Mouse (Mus musculus) layer of hippocampus, postnatal 36 days (tissue): ENCODE results near the gene Dkk2. TPM values are rescaled to one million over a fixed set of nuclear protein-coding genes. Genes with fewer than 3 reads are reported as not detected.
"Not testable (repeated sequence)": the region's sequence is repeated elsewhere in the genome, so short reads cannot be mapped to it uniquely, and the experiment has no call there.

Source experiments
- DNase-seq, 2 experiments: peaks; one replicate each; pipeline ENCODE4 v3.0.0; 2022
- total RNA-seq, 2 experiments: library from RNA; stranded (reverse); gene quantifications; 2 replicates each; pipeline ENCODE4 v1.2.3; 2021

Gene Dkk2
- under 1 TPM; 0.27 to 0.38 TPM for total RNA-seq

GRCm38 (mm10) chr3:132085112-132085822 is at the start of gene Dkk2:
Gene Dkk2 (plus strand): TSS chr3:132085292.
- peak in 1 of 2 experiments; percentile 3 for DNase-seq

GRCm38 (mm10) chr3:132036704-132037103 is 48.4 kb upstream of the Dkk2 start:
- no peak for DNase-seq

GRCm38 (mm10) chr3:132037670-132038069 is 47.4 kb upstream of the Dkk2 start:
- no peak for DNase-seq

- DNase-seq, result no peak
Observed at GRCm38 (mm10) chr3:132040066-132040465, 45.0 kb upstream of the Dkk2 start.

- no peak for DNase-seq
Observed at GRCm38 (mm10) chr3:132050884-132051457, 34.1 kb upstream of the Dkk2 start.

GRCm38 (mm10) chr3:132062816-132063215 is 22.3 kb upstream of the Dkk2 start:
- not testable (repeated sequence) for DNase-seq

GRCm38 (mm10) chr3:132063374-132063773 is 21.7 kb upstream of the Dkk2 start:
- DNase-seq, result no peak

- no peak for DNase-seq
Observed at GRCm38 (mm10) chr3:132063966-132064365, 21.1 kb upstream of the Dkk2 start.

GRCm38 (mm10) chr3:132064920-132065319 is 20.2 kb upstream of the Dkk2 start:
- DNase-seq, result no peak

- no peak for DNase-seq
Observed at GRCm38 (mm10) chr3:132070949-132071348, 14.1 kb upstream of the Dkk2 start.

- peak; percentile 51 to 63 for DNase-seq
Observed at GRCm38 (mm10) chr3:132084018-132084417, 1.1 kb upstream of the Dkk2 start.

- DNase-seq, result no peak
Observed at GRCm38 (mm10) chr3:132084680-132085079, 412 bp upstream of the Dkk2 start.

- DNase-seq, result peak in 1 of 2 experiments; percentile 5
Observed at GRCm38 (mm10) chr3:132085823-132086350, 795 bp downstream of the Dkk2 start.

- DNase-seq, result no peak
Observed at GRCm38 (mm10) chr3:132086461-132086860, 1.4 kb downstream of the Dkk2 start.

GRCm38 (mm10) chr3:132087011-132087486 is 2.0 kb downstream of the Dkk2 start:
- peak; percentile 26 for DNase-seq

- DNase-seq, result no peak
Observed at GRCm38 (mm10) chr3:132092983-132093382, 7.9 kb downstream of the Dkk2 start.

- DNase-seq, result no peak
Observed at GRCm38 (mm10) chr3:132096296-132096695, 11.2 kb downstream of the Dkk2 start.

GRCm38 (mm10) chr3:132100746-132101145 is 15.7 kb downstream of the Dkk2 start:
- DNase-seq, result no peak

- DNase-seq, result peak; percentile 16 to 24
Observed at GRCm38 (mm10) chr3:132103020-132103419, 17.9 kb downstream of the Dkk2 start.

- peak in 1 of 2 experiments; percentile 2 for DNase-seq
Observed at GRCm38 (mm10) chr3:132103454-132103853, 18.4 kb downstream of the Dkk2 start.

GRCm38 (mm10) chr3:132115772-132116511 is 30.9 kb downstream of the Dkk2 start:
- no peak for DNase-seq

GRCm38 (mm10) chr3:132121344-132121743 is 36.3 kb downstream of the Dkk2 start:
- DNase-seq, result no peak

- no peak for DNase-seq
Observed at GRCm38 (mm10) chr3:132122581-132122980, 37.5 kb downstream of the Dkk2 start.
